Mouse (Mus musculus) left cerebral cortex, adult 18-20 months (tissue): Measurements from ENCODE around the gene Parvb. TPM values are rescaled to one million over a fixed set of nuclear protein-coding genes. Genes with fewer than 3 reads are reported as not detected.
A peak's percentile ranks its signal among the peaks of the same experiment; 100 is the strongest.

Experiments used
- DNase-seq, 2 experiments: peaks; one replicate each; pipeline ENCODE4 v3.0.0; 2021 to 2022; ENCODE audit warnings: low spot score in 2 of 2, mixed read lengths in 1 of 2
- total RNA-seq, 2 experiments: library from RNA; stranded (reverse); gene quantifications; 2 replicates each; pipeline ENCODE4 v1.2.3; 2021

The Parvb gene
- total RNA-seq, 2 experiments from 2014 or later, result 14.7 to 24.5 TPM

DNA sequence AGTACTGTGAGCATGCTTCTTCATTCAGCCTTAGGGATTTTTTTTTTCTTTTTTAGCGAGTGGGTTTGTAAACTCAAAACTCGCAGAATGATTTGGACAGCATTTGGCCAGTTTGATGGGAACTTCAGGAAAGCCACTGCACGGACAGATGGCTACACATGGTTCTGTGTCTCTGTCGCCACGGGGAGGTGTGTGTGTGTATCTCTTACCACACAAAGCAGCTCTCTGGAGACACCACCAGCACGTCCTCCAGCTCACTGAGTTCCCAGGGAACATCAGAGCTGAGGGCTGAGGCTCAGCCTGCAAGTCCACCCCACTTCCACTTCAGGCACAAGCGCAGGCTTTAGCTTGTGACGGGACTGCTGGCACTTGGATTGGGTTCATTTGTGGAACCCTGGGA, 22.5 kb downstream of the Parvb start:
- DNase-seq, result peak in 1 of 2 experiments; percentile 13

GRCm38 (mm10) chr15:84256254-84256850, 24.5 kb downstream of the Parvb start:
- no peak for DNase-seq

- no peak for DNase-seq
Measured at GRCm38 (mm10) chr15:84256864-84257263, 25.0 kb downstream of the Parvb start.

GRCm38 (mm10) chr15:84258602-84259355, 26.9 kb downstream of the Parvb start:
- DNase-seq, result no peak

- peak; percentile 80 to 85 for DNase-seq
Measured at GRCm38 (mm10) chr15:84260123-84260822, 28.4 kb downstream of the Parvb start.

DNA sequence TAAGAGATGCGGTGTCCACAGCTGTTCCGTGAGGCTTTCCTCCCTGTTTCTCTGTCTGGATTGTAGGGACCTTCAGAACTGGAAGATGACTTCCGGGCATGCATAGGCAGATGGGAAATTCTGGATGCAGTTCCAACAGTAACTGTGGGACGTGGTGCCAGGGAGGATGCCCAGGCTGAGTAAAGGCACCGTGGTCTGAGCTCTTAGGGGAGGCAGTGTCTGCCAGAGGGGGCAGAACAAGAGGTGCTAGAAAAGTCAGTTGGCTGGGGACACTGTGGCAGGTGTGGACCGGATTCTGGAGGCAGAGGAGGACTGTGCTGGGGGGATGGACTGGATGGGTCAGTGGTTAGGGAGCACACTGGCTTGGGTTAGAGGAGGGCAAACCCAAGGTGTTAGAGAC, 30.8 kb downstream of the Parvb start:
- no peak for DNase-seq

DNA sequence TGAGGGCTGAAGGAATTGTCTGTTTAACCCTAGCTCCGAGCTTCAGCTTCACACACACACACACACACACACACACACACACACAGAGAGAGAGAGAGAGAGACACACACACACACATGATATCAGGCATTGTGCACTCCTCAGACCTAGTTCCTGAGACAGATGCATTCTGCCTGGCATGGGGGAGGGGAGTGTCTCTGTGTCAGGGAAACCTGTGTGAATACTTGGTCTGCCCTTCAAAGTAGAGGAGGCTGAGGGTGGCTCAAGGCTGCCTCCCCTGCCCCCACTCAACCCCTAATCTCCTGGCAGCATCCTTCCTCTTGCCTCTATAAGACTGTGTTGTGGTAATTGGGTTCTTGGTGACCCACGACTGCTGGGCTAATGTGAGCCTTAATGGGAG, 31.7 kb downstream of the Parvb start:
- DNase-seq, result no peak

DNA sequence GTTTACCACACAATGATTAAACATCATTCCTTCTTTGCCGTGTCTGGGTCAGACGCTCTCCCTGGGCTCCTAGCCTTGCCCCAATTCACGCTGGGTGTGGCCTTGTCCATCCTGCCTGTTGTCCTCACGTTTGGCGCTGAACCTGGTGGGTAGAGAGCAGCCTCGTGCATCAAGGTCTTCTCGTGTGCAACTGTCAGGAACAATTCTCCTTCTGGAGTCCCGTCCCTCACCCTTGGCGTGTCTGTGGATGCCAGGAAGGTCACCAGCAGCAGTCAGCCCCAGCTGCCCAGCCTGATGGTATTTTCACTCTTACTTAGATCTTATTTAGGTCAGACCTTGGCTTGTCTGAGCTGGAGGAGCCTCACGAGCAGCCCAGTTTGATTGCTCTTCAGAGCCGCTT, 33.3 kb downstream of the Parvb start:
- DNase-seq, result no peak

DNA sequence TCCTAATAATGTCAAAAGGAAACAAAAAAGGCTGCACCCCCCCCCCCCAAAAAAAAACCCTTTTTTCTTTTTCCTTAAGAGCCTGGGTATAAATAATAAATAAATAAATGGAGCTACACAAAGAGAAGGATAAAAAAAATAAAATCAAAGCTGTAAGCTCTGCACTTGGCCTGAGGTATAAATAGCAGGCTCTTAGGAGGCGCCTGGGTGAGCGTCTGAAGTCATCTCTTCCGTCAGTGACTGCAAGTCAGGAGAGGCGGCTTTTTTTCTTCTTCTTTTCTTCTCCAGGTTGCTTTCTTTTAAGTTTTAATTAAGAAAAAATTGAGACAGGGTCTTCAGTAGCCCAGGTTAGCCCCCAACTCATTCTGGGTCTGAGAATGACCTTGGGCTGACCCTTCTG, 34.4 kb downstream of the Parvb start:
- no peak for DNase-seq

DNA sequence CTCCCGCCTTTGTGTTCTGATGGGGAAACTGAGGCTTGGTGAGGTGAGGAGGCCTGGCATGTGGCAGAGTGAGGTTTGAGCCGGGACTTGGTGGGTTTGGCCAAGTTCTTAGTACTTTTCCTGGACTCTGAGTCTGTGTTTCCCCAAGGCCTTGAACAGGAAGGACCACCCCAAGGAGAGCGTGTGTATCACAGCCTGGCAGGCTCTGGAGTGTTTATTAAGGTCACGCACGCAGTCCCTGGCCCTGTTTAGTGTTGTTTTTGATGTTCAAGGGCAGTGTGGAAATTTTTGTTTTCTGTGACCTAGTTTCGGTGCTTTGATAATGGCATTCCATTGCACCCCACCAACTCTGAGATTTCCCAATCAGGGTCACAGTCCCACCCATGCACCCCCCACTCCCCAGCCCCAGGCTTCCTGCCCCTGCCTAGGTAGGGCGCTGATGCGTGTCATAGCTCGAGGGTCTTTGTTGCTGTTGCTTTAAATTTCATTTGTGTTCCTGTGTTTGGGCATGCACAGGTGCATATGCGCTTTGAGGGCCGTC, 35.9 kb downstream of the Parvb start:
- no peak for DNase-seq

DNA sequence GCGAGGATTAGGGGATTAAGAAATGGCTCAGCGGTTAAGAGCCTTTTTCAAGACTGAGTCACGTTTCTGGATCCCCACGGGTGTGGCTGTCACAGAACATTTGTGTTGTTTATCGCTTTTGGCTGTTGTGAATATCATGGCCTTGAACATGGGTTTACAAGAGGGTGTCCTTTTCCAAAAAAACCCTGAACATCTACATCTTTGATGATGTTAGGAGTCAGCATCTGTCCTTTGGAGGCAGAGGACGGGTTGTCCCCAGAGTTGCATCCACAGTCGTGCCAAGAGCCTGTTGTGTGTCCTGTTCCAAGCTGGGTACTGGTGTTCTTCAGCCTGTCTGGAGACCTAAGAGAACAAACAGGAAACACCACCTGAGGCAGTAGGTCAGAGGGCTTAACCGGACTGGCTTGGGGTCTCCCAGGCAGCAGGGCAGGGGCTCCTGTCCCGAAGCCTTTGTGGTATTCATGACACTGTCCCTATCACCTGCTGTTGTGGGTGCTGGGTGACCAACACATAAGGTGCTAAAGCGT, 37.3 kb downstream of the Parvb start:
- no peak for DNase-seq

DNA sequence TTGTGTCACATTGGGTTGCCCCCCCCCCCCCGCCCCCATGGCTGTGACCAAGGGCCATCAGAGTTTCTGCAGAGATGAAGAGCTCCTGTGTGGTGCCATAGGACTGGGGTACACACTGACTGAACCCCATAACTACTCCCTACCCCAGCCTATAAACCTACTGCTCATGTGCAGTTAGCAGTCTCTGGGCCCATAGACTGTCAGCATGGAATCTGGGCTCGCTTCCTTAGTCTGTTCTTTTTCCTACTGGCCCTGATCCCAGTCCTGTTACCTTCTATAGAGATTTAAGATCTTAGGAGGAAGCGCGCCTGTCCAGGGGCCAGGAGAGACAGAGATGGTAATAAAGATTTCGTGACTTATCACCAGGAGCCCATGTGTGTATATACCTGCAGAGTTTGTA, 38.2 kb downstream of the Parvb start:
- DNase-seq, result no peak

DNA sequence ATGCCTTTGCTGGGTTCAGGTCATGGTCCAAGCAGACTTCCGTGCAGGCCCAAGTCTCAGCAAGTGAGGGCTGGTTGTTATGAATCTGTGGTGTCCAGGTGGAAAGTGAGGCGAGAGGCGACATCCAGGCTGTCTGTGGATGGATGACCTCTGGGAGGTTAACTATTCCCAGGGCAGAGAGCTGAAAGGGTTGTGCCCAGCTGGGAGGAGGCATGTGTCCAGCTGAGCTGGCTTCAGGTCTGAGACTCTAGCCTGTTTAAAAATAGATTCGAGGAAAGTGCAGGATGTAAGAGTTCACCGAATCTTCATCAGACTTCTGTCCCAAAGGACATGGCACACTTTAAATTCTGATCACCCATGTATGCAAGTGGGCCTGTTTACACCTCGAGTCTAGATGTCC, 38.6 kb downstream of the Parvb start:
- no peak for DNase-seq

DNA sequence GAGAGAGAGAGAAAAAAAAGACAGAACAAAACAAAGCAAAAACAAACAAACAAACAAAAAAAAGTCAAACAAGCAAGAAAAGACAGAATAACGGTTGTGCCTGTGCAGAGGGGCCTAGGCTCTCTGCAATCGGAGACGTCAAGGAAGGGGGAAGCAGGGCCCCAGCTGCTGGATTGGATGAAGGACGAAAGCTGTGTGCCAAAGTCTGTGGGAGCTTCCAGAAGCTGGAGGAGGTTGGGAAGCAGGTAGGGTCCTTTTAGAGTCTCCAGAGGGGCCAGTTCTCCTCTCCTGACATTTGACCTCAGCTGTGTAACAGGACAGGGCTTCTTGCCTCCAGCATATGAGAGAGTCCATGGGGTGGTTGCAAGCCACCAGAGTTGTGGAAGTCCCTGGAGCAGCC, 44.2 kb downstream of the Parvb start:
- DNase-seq, result no peak

DNA sequence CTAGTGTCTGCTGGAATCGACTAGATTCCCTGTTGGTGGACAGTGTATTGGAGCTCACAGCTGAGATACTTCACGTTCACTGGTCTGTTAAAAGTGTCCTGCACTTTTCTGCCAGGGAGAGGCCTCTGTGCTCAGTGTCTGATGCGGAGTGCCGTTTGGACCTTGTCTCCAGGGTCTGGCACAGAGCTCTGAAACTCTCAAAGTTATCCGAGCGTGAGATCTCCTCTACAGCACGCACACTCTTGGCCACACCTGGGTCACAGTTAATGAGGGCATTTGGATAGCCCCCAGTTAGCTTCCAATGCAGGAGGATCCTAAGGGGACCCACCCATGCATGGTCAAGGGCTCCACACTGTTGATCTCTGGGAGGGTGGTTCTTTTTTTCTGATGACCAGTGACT, 46.2 kb downstream of the Parvb start:
- DNase-seq, result no peak

DNA sequence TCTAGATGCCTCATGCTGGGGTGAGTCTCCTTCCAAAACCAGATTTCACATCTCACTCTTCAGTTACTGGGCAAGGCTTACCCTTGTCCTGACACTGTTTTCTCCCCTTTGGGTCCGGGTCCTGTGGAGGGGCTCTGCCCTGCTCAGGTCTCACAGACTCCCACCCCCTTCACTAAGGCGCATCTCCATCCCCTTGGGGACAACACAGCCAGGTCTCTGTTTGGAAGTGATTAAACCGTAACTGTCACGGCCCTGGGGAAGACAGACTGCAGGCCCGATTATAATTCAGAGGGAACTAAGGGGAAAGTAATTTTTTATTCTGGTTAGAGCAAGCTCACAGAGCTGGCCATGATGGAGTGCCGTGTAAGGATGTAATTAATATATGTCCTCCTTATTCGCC, 46.8 kb downstream of the Parvb start:
- no peak for DNase-seq

GRCm38 (mm10) chr15:84280309-84280708, 48.5 kb downstream of the Parvb start:
- no peak for DNase-seq

- DNase-seq, result no peak
Measured at GRCm38 (mm10) chr15:84280712-84281347, 49.0 kb downstream of the Parvb start.

DNA sequence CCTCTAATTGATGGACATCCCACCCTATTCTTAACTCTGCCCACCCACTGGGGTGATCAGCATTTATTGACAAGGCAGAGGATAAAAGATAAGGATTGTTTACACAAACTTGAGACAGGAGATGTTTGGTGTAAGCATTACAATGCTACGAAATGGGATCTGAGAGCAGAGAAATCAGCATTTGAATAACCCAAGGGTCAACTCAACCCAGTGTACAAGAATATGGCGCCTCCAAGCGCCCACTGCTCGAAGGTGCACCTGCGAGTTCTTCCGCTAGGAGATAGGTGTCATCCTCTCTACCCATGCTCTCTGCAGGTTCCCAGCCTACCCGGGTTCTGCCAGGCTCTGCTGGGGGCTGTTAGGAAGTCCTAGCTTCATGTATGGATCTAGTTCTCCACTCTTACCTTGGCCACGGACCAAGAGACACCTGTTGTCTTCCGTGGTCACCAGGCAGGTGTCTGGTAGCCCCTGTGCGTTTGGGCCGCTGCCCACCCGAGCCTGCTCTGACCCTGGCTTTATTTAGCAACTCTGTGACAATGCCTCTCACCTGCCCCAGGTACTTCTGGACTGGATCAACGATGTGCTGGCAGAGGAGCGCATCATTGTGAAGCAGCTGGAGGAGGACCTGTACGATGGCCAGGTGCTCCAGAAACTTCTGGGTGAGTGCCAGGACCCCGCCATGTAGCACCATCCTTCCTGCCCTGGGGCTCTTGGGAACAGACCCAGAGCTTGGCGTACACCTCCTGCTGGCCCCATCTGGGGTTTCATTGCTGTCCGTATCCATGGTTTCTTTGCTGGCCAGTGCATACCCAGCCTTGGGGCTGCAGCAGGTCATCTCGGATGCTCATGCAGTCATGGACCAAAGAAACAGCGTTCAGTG, 50.6 kb downstream of the Parvb start:
- no peak for DNase-seq

DNA sequence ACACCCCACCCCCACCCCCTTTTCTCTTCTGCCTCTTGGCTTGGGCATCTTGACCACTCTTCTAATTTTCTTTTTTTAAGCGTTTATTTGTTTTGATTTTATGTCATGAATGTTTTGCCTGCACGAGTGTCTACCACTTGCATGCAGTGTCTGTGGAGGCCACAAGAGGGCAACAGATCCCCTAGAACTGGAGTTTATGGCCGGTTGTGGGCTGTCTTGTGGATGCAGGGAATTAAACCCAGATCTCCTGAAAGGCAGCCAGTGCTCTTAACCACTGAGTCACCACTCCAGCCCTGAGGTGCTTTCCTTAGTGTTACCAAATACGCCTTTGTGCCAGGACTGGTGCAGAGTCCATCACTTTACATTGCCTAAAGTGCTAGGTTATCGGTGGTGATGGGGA, 52.2 kb downstream of the Parvb start:
- peak; percentile 31 to 47 for DNase-seq
